Mouse (Mus musculus) liver, embryonic 14.5 days (tissue): ENCODE data around the gene Chd9. TPM values are rescaled to one million over a fixed set of nuclear protein-coding genes. Genes with fewer than 3 reads are reported as not detected.

Source experiments
- ATAC-seq: fragments of 200-750 bp; cut with Nextera tagmentation; 2 replicates; pipeline ENCODE4 v1.8.0; 2017; ENCODE audit warnings: moderate number of reproducible peaks, mild to moderate bottlenecking, moderate library complexity; ENCODE audit not compliant: insufficient read depth
- DNase-seq, 3 experiments: peaks; one replicate each; pipeline ENCODE4 v3.0.0-alpha.2; 2012 to 2013; ENCODE audit warnings: low read depth in 3 of 3, low spot score in 3 of 3
- H3K27ac ChIP-seq: fragments of 300-500 bp; sonication (generic); 2 replicates; pipeline ENCODE4 v1.5.1; 2014; ENCODE audit warnings: moderate library complexity, mild to moderate bottlenecking, control low read depth, inconsistent platforms
- H3K27me3 ChIP-seq: fragments of 300-500 bp; sonication (generic); 2 replicates; pipeline ENCODE4 v1.6.1; 2014; ENCODE audit warnings: mild to moderate bottlenecking, low read length, moderate library complexity; ENCODE audit not compliant: control insufficient read depth, insufficient read depth
- H3K36me3 ChIP-seq: fragments of 300-500 bp; sonication (generic); replicated peaks from 2 replicates; pipeline ENCODE4 v1.6.1; 2014; ENCODE audit warnings: low read depth; ENCODE audit not compliant: control insufficient read depth, insufficient read depth
- H3K4me1 ChIP-seq, 2 experiments: fragments of 200-500 bp in 1 of 2; fragments of 300-500 bp in 1 of 2; sonication (generic) in 1 of 2; replicated peaks; 2 replicates each; pipeline ENCODE4 v1.6.1; 2012 to 2014; ENCODE audit warnings: antibody characterized with exemption in 1 of 2, inconsistent platforms in 1 of 2, low read length in 1 of 2; ENCODE audit not compliant: control insufficient read depth in 2 of 2, insufficient read depth in 2 of 2
- H3K4me2 ChIP-seq: fragments of 300-500 bp; sonication (generic); 2 replicates; pipeline ENCODE4 v1.6.1; 2014; ENCODE audit warnings: low read depth, mild to moderate bottlenecking, control low read depth, moderate library complexity
- H3K4me3 ChIP-seq, 2 experiments: fragments of 200-500 bp in 1 of 2; fragments of 300-500 bp in 1 of 2; sonication (generic) in 1 of 2; 2 replicates each; pipeline ENCODE4 v1.5.1; 2012 to 2014; ENCODE audit warnings: low read depth in 2 of 2, low read length in 2 of 2, mild to moderate bottlenecking in 2 of 2, control low read depth in 1 of 2, inconsistent platforms in 1 of 2, moderate library complexity in 1 of 2; ENCODE audit not compliant: insufficient read depth in 1 of 2
- H3K9ac ChIP-seq: fragments of 300-500 bp; sonication (generic); replicated peaks from 2 replicates; pipeline ENCODE4 v1.6.1; 2014; ENCODE audit warnings: mild to moderate bottlenecking, control low read depth, moderate library complexity
- H3K9me3 ChIP-seq: fragments of 300-500 bp; sonication (generic); 2 replicates; pipeline ENCODE4 v1.6.1; 2016; ENCODE audit warnings: low read length, mixed read lengths; ENCODE audit not compliant: control insufficient read depth
- CTCF ChIP-seq: IDR thresholded peaks from 2 replicates; pipeline ENCODE4 v1.5.1; 2016; ENCODE audit warnings: antibody characterized with exemption, low read depth, control low read depth
- EP300 ChIP-seq: IDR thresholded peaks from 2 replicates; pipeline ENCODE4 v1.6.1; 2016; ENCODE audit warnings: antibody characterized with exemption, low read depth
- WGBS: fragments of 180-500 bp; shearing (Covaris S2); extraction: QIAGEN DNeasy Blood & Tissue Kit; methylation state at CpG from one replicate; pipeline ENCODE4 v1.1.7; 2014; ENCODE audit not compliant: insufficient replicate concordance; 5-methylcytosine and 5-hydroxymethylcytosine counted together
- polyA plus RNA-seq, 2 experiments: library from polyadenylated mRNA; depleted of rRNA in 1 of 2; stranded (reverse) in 1 of 2; unstranded in 1 of 2; fragments of >200 nt; fragmentation: Nextera tagmentation in 1 of 2; extraction: Ambion mirVana in 1 of 2; gene quantifications; 2 replicates each; pipeline versions ENCODE4 v1.2.1 to v1.2.3; 2012 to 2014

Chd9 gene
- polyA plus RNA-seq, 2 experiments = 6.4 to 12.2 TPM

DNA sequence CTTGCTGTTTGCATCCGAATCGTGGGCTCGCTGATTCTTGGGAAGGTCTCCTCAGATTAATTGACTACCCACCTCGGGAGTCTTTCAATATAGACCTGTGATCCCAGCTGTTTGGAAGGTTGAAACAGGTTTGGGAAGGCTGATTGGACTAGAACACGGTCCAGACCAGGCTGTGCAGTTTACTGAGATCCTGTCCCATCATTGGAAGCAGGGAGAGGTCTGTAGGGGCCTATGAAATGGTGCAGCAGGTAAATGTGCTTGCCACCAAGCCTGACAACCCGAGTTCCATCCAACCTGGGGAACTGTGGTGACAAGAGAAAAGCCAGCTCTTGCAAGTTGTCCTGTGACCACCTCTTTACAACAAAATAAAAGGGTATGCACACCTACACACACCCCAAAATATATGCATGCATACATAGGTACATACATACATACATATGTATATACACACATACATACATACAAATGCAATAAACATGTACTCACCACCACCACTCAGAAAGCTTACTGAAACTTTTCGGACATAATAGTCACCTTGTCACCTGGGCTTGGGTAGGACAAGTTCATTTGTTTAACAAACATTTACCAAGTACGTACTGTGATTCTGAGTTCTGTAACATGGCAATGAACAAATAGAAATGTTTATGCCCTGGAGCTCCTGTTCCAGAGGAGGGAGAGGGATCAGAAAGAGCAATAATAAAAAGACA lies 63.9 kb downstream of the Chd9 start:
- Histone ChIP-seq H3K9me3 (no peaks in the 10 kb centered on the region), H3K4me1 (peaks cover 0 to 2% of the 10 kb centered on the region in 2 experiments; a peak in 1 of 4 replicates), H3K27ac (no peak overlapping the region), H3K4me3 (no peak overlapping the region), H3K9ac (no peak overlapping the region), H3K36me3 (no peaks in the 10 kb centered on the region), H3K4me2 (no peak overlapping the region), H3K27me3 (no peaks in the 10 kb centered on the region)
- ATAC-seq = no peak
- TF ChIP-seq EP300 (no peak), CTCF (no peak)
- DNase-seq = no peak
- 62% methylated on average over 7 of the region's 8 CpGs for WGBS

DNA sequence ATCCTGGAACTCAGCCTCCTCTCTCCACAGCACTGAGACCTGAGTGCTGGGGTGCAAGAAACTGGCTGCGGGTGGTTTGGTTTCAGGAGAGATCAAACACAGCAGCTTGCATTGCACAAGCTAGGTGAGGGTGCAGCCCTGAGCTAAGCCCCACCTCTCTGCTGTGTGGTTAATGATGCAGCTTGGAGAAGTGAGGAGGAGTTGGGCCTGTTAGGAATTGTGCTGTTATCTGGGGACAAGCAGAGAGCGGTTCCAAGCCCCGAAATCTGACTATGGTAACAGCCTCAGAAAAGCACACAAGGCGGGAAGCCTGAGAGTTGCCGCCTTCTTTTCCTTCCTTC lies 64.4 kb downstream of the Chd9 start:
- DNase-seq = no peak
- H3K9me3 ChIP-seq = no peaks in the 10 kb centered on the region
- no peak overlapping the region for H3K9ac ChIP-seq
- peaks cover 0 to 2% of the 10 kb centered on the region in 2 experiments; a peak in 1 of 4 replicates for H3K4me1 ChIP-seq
- no peak overlapping the region for H3K4me2 ChIP-seq
- H3K27me3 ChIP-seq = no peaks in the 10 kb centered on the region
- WGBS = 60% methylated on average over 5 of the region's 5 CpGs
- H3K27ac ChIP-seq = no peak overlapping the region
- H3K36me3 ChIP-seq = no peaks in the 10 kb centered on the region
- H3K4me3 ChIP-seq = no peak overlapping the region
- TF ChIP-seq CTCF (no peak), EP300 (no peak)
- peak; percentile 56 for ATAC-seq

DNA sequence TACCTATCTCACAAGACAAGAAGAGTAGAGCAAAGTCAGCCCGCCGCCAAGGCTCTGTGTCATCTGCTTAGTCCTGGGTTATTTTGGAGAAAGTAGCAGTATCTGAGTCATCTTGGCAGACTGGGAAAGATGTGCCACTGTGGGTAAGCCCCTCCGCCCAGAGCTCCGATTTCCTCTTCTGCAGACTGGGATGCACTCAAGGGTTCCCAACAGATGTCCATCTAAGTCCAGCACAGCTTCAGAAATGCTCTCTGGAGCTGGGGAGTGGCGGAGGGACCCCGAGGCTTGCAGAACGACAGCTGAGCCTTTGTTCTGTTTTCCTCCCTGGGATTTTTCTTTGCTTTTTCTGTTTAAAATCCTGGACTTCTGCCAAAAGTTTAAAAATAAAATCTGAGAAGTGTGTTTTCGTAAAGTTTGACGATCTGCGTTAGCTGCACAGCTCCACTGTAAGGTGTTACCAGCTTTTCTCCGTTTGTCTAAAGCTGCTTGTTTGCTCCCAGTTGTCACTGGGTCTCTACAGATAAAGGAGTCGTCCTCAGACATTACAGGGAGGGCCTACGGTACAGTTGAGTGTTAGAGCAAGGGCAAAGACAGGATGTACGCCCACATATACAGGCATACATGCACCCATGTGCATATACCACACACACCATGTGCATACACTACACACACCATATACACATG lies 66.2 kb downstream of the Chd9 start:
- H3K4me1 ChIP-seq = peaks cover 0 to 4% of the 10 kb centered on the region in 2 experiments; a peak in 1 of 4 replicates
- no peaks in the 10 kb centered on the region for H3K27me3 ChIP-seq
- no peak overlapping the region for H3K9ac ChIP-seq
- WGBS = 58% methylated on average over 14 of the region's 14 CpGs
- H3K27ac ChIP-seq = no peak overlapping the region
- no peak for ATAC-seq
- H3K9me3 ChIP-seq = no peaks in the 10 kb centered on the region
- H3K4me3 ChIP-seq = no peak overlapping the region
- no peak for DNase-seq
- H3K36me3 ChIP-seq = no peaks in the 10 kb centered on the region
- no peak overlapping the region for H3K4me2 ChIP-seq
- TF ChIP-seq EP300 (no peak), CTCF (no peak)

DNA sequence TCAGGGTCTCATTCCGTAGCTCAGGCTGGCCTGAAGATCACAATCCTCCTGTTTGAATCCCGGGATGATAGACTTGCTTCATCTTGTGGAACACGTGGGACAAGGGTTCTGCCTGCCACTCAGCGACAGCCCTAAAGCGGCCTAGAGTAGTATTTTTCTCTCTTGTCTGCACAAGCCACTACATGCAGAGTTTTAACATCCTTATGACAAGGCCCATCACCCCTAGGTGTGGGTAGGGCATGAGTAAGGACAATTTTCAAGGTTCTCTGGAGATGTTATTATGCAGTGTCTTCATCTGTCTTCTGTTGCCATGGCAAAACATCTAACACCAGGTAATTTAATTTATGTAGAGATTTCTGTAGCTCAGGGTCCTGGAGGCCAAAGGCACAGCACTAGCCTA lies 69.2 kb downstream of the Chd9 start:
- DNase-seq = no peak
- no peak overlapping the region for H3K4me2 ChIP-seq
- H3K9me3 ChIP-seq = no peaks in the 10 kb centered on the region
- H3K9ac ChIP-seq = no peak overlapping the region
- no peaks in the 10 kb centered on the region for H3K36me3 ChIP-seq
- 0 out of 4 replicates have a peak, but pooled peaks cover 0 to 3% of the 10 kb centered on the region in 2 experiments for H3K4me1 ChIP-seq
- no peak overlapping the region for H3K4me3 ChIP-seq
- H3K27ac ChIP-seq = no peak overlapping the region
- TF ChIP-seq CTCF (no peak), EP300 (no peak)
- no peaks in the 10 kb centered on the region for H3K27me3 ChIP-seq
- 66% methylated on average over 5 of the region's 5 CpGs for WGBS
- no peak for ATAC-seq

DNA sequence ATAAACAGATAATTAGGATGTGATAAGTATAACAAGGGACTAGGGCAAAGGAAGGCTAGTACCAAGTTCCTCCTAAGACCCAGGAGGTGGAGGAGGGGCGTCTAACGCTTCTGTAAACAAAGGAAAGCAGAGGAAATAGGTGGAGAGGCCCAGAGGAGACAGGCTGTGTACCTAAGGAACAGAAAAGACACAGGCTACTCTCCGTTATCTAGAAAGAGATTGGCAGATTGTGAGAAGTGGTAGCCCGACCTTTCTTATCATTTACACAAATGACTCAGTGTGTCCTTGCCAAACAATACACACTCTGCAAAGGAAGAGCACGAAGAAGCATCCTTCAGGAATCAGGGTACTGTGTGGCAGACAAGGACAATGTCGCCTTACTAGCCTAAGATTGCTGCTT lies 70.4 kb downstream of the Chd9 start:
- Histone ChIP-seq H3K9ac (no peak overlapping the region), H3K4me1 (0 out of 4 replicates have a peak, but pooled peaks cover 0 to 3% of the 10 kb centered on the region in 2 experiments), H3K36me3 (no peaks in the 10 kb centered on the region), H3K9me3 (no peaks in the 10 kb centered on the region), H3K4me2 (no peak overlapping the region), H3K4me3 (no peak overlapping the region), H3K27ac (no peak overlapping the region), H3K27me3 (no peaks in the 10 kb centered on the region)
- WGBS = 13% methylated on average over 6 of the region's 6 CpGs
- DNase-seq = no peak
- ATAC-seq = no peak
- no peak for TF ChIP-seq CTCF
- TF ChIP-seq EP300 = no peak
